Mouse (Mus musculus): ENCODE data around the gene Tchp. TPM values are rescaled to one million over a fixed set of nuclear protein-coding genes. Genes with fewer than 3 reads are reported as not detected.
A peak's percentile ranks its signal among the peaks of the same experiment; 100 is the strongest.

Gene Tchp
- total and polyA plus RNA-seq, 2 experiments from 2014 or later = 0.50 to 4.4 TPM

DNA sequence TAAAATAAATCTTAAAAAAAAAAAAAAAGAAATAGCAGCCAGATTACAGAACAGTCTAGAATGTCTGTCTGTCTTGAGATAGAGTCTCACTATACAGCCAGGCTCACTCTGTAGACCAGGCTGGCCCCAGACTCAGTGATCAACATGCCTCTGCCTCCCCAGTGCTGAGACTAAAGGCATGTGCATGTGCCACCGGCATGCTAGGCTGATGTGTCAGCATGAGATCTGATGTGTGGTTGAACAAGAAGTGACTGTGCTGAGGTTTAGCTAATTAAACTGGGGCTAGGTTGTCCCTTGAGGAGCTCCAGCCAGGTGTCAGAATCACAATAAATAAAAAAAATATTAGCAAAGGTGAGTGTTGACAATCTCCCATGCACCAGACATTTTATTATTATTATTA is 40.9 kb upstream of the Tchp start:
- no peak for DNase-seq (ENCODE audit: low spot score)
- 50% methylated on average over 1 of the region's 1 CpGs for WGBS
- ATAC-seq (ENCODE audit: insufficient read depth, low read depth) = no peak
- H3K27ac ChIP-seq (ENCODE audit: low read depth) = no peak overlapping the region
- no peaks in the 10 kb centered on the region for H3K9me3 ChIP-seq (replicated peaks; ENCODE audit: control insufficient read depth, low read length)
- no peaks in the 10 kb centered on the region for H3K36me3 ChIP-seq (replicated peaks; ENCODE audit: control insufficient read depth, insufficient read depth, low read length)
- H3K4me3 ChIP-seq (ENCODE audit: low read depth, low read length) = no peak overlapping the region
- no peak overlapping the region for H3K9ac ChIP-seq (replicated peaks; ENCODE audit: low read depth, low read length)
- no peak for TF ChIP-seq CTCF (IDR thresholded peaks at IDR 0.05; ENCODE audit: low read depth)
- TF ChIP-seq EP300 (IDR thresholded peaks at IDR 0.05; ENCODE audit: low read depth) = no peak
- no peaks in the 10 kb centered on the region for H3K27me3 ChIP-seq (ENCODE audit: control insufficient read depth, insufficient read depth, low read length)
- no peaks in the 10 kb centered on the region for H3K4me1 ChIP-seq (ENCODE audit: control insufficient read depth, insufficient read depth)
- no peak overlapping the region for H3K4me2 ChIP-seq (ENCODE audit: low read depth, low read length)

- ATAC-seq (ENCODE audit: insufficient read depth, low read depth) = peak; percentile 98
- H3K9ac ChIP-seq (replicated peaks; ENCODE audit: low read depth, low read length) = no peak overlapping the region
Measured at GRCm38 (mm10) chr5:114667228-114667856, 40.2 kb upstream of the Tchp start.

DNA sequence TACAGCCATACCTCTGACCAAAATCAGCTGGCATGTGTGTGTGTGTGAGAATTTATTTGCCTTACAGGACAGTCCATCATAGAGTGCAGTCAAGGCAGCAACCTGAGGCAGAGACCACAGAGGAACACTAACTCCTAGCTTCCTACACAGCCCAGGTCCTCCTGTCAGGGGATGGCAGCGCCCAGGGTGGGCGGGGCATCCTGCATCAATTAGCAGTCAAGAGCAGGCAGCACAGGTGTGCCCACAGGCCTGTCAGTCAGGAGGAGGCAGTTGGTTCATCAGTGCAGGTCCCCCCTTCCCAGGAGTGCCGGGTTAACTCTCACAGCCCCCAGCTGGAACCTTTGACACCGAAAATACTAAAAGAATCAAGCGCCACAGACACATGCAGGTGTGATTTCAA is 38.5 kb upstream of the Tchp start:
- Histone ChIP-seq H3K4me2 (ENCODE audit: low read depth, low read length) (no peak overlapping the region), H3K9me3 (replicated peaks; ENCODE audit: control insufficient read depth, low read length) (no peaks in the 10 kb centered on the region), H3K4me3 (ENCODE audit: low read depth, low read length) (no peak overlapping the region), H3K9ac (replicated peaks; ENCODE audit: low read depth, low read length) (no peak overlapping the region), H3K36me3 (replicated peaks; ENCODE audit: control insufficient read depth, insufficient read depth, low read length) (0 out of 2 replicates have a peak, but pooled peaks cover 5% of the 10 kb centered on the region), H3K4me1 (ENCODE audit: control insufficient read depth, insufficient read depth) (no peaks in the 10 kb centered on the region), H3K27ac (ENCODE audit: low read depth) (no peak overlapping the region), H3K27me3 (ENCODE audit: control insufficient read depth, insufficient read depth, low read length) (no peaks in the 10 kb centered on the region)
- ATAC-seq (ENCODE audit: insufficient read depth, low read depth) (no peak), DNase-seq (ENCODE audit: low spot score) (no peak)
- 86% methylated on average over 5 of the region's 5 CpGs for WGBS
- TF ChIP-seq EP300 (IDR thresholded peaks at IDR 0.05; ENCODE audit: low read depth) (no peak), CTCF (IDR thresholded peaks at IDR 0.05; ENCODE audit: low read depth) (no peak)

More at GRCm38 (mm10) chr5:114667228-114667856, 40.2 kb upstream of the Tchp start:
- Histone ChIP-seq H3K27ac (ENCODE audit: low read depth) (peak overlapping the region; percentile 73), H3K4me2 (ENCODE audit: low read depth, low read length) (peak overlapping the region; percentile 60), H3K4me3 (ENCODE audit: low read depth, low read length) (peak overlapping the region; percentile 26), H3K4me1 (ENCODE audit: control insufficient read depth, insufficient read depth) (no peaks in the 10 kb centered on the region), H3K9me3 (replicated peaks; ENCODE audit: control insufficient read depth, low read length) (no peaks in the 10 kb centered on the region), H3K27me3 (ENCODE audit: control insufficient read depth, insufficient read depth, low read length) (no peaks in the 10 kb centered on the region), H3K36me3 (replicated peaks; ENCODE audit: control insufficient read depth, insufficient read depth, low read length) (no peaks in the 10 kb centered on the region)
- DNase-seq (ENCODE audit: low spot score) = peak; percentile 95
- TF ChIP-seq EP300 (IDR thresholded peaks at IDR 0.05; ENCODE audit: low read depth) (peak; percentile 80), CTCF (IDR thresholded peaks at IDR 0.05; ENCODE audit: low read depth) (peak; percentile 100)
- WGBS = 3% methylated on average over 36 of the region's 36 CpGs

- H3K4me1 ChIP-seq (ENCODE audit: control insufficient read depth, insufficient read depth) = no peaks in the 10 kb centered on the region
- no peak for ATAC-seq (ENCODE audit: insufficient read depth, low read depth)
- no peak for DNase-seq (ENCODE audit: low spot score)
- no peak overlapping the region for H3K4me2 ChIP-seq (ENCODE audit: low read depth, low read length)
- 80% methylated on average over 13 of the region's 13 CpGs for WGBS
- peaks cover 12% of the 10 kb centered on the region; the same call in 1 of the 2 replicates for H3K36me3 ChIP-seq (replicated peaks; ENCODE audit: control insufficient read depth, insufficient read depth, low read length)
- H3K27me3 ChIP-seq (ENCODE audit: control insufficient read depth, insufficient read depth, low read length) = no peaks in the 10 kb centered on the region
- TF ChIP-seq CTCF (IDR thresholded peaks at IDR 0.05; ENCODE audit: low read depth) (no peak), EP300 (IDR thresholded peaks at IDR 0.05; ENCODE audit: low read depth) (no peak)
- H3K4me3 ChIP-seq (ENCODE audit: low read depth, low read length) = no peak overlapping the region
- no peaks in the 10 kb centered on the region for H3K9me3 ChIP-seq (replicated peaks; ENCODE audit: control insufficient read depth, low read length)
- H3K9ac ChIP-seq (replicated peaks; ENCODE audit: low read depth, low read length) = no peak overlapping the region
- no peak overlapping the region for H3K27ac ChIP-seq (ENCODE audit: low read depth)
Measured at GRCm38 (mm10) chr5:114673114-114673513, 34.4 kb upstream of the Tchp start.

DNA sequence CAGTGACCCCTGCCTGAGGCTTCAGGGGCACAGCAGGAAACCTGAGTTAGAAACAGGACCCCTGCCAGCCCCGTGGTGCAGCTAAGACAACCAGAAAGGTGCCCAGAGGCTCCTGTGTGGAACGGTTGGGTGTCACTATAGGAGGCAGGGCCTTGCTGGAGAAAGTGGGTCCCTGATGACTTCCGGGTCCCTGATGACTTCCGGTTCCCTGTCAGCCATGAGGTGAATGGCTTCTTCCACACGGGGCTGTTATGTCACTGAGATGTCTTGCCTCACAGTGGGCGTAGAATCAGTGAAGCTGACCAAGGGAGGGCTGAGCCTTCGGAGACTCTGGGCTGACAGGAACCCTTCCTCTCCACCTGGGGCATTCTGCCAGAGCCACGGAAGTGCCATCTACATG is 33.0 kb upstream of the Tchp start:
- TF ChIP-seq EP300 (IDR thresholded peaks at IDR 0.05; ENCODE audit: low read depth) (no peak), CTCF (IDR thresholded peaks at IDR 0.05; ENCODE audit: low read depth) (no peak)
- DNase-seq (ENCODE audit: low spot score) (no peak), ATAC-seq (ENCODE audit: insufficient read depth, low read depth) (no peak)
- 78% methylated on average over 8 of the region's 8 CpGs for WGBS
- Histone ChIP-seq H3K4me1 (ENCODE audit: control insufficient read depth, insufficient read depth) (no peaks in the 10 kb centered on the region), H3K9ac (replicated peaks; ENCODE audit: low read depth, low read length) (no peak overlapping the region), H3K4me3 (ENCODE audit: low read depth, low read length) (no peak overlapping the region), H3K4me2 (ENCODE audit: low read depth, low read length) (no peak overlapping the region), H3K27ac (ENCODE audit: low read depth) (no peak overlapping the region), H3K27me3 (ENCODE audit: control insufficient read depth, insufficient read depth, low read length) (no peaks in the 10 kb centered on the region), H3K36me3 (replicated peaks; ENCODE audit: control insufficient read depth, insufficient read depth, low read length) (peaks cover 12% of the 10 kb centered on the region; the same call in 1 of the 2 replicates), H3K9me3 (replicated peaks; ENCODE audit: control insufficient read depth, low read length) (no peaks in the 10 kb centered on the region)
